Mouse (Mus musculus): ENCODE data around the gene Pola2.

Gene Pola2

GRCm38 (mm10) chr19:5964804-5965203 lies 802 bp upstream of the Pola2 start:
- no peak for DNase-seq

GRCm38 (mm10) chr19:5962651-5963050 lies 1.4 kb downstream of the Pola2 start:
- no peak for DNase-seq

GRCm38 (mm10) chr19:5957371-5957770 lies 6.6 kb downstream of the Pola2 start:
- DNase-seq: no peak

GRCm38 (mm10) chr19:5956685-5957084 lies 7.3 kb downstream of the Pola2 start:
- peak; percentile 67 for DNase-seq

GRCm38 (mm10) chr19:5955704-5956670 lies 8.0 kb downstream of the Pola2 start:
- DNase-seq: no peak

GRCm38 (mm10) chr19:5954936-5955335 lies 9.1 kb downstream of the Pola2 start:
- DNase-seq: no peak

GRCm38 (mm10) chr19:5954031-5954710 lies 9.8 kb downstream of the Pola2 start:
- no peak for DNase-seq

- DNase-seq: no peak
These were observed 10.7 kb downstream of the Pola2 start for GRCm38 (mm10) chr19:5953201-5953770.

- no peak for DNase-seq
These were observed 11.8 kb downstream of the Pola2 start for GRCm38 (mm10) chr19:5952071-5952691.

GRCm38 (mm10) chr19:5951631-5952030 lies 12.4 kb downstream of the Pola2 start:
- DNase-seq: no peak

- no peak for DNase-seq
These were observed 13.8 kb downstream of the Pola2 start for GRCm38 (mm10) chr19:5950218-5950617.

- DNase-seq: no peak
These were observed 18.1 kb downstream of the Pola2 start for GRCm38 (mm10) chr19:5945891-5946290.

GRCm38 (mm10) chr19:5945027-5945426 lies 19.0 kb downstream of the Pola2 start:
- no peak for DNase-seq

- no peak for DNase-seq
These were observed 19.9 kb downstream of the Pola2 start for GRCm38 (mm10) chr19:5944145-5944544.

GRCm38 (mm10) chr19:5943404-5943803 lies 20.6 kb downstream of the Pola2 start:
- DNase-seq: no peak

GRCm38 (mm10) chr19:5942581-5942980 lies 21.4 kb downstream of the Pola2 start:
- DNase-seq: no peak

GRCm38 (mm10) chr19:5940656-5941055 lies 23.3 kb downstream of the Pola2 start:
- DNase-seq: no peak

GRCm38 (mm10) chr19:5940173-5940572 lies 23.8 kb downstream of the Pola2 start:
- no peak for DNase-seq

GRCm38 (mm10) chr19:5939715-5940114 lies 24.3 kb downstream of the Pola2 start:
- no peak for DNase-seq

GRCm38 (mm10) chr19:5938516-5938915 lies 25.5 kb downstream of the Pola2 start:
- DNase-seq: no peak

- DNase-seq: no peak
These were observed 26.1 kb downstream of the Pola2 start for GRCm38 (mm10) chr19:5937836-5938406.

- no peak for DNase-seq
These were observed 26.7 kb downstream of the Pola2 start for GRCm38 (mm10) chr19:5937095-5937835.

Data from right cerebral cortex, postnatal 25 days (tissue).